Mouse (Mus musculus) G1E (cell line): ENCODE results near the gene Zswim4.

Experiments
- CTCF ChIP-seq: IDR thresholded peaks from 2 replicates; pipeline ENCODE4 v1.5.1; 2012; ENCODE audit warnings: low read depth, low read length, inconsistent platforms, mixed read lengths
- GATA1 ChIP-seq: IDR thresholded peaks from 2 replicates; pipeline ENCODE4 v1.6.1; 2012; ENCODE audit warnings: borderline replicate concordance, low read length, inconsistent platforms, mixed read lengths
- POLR2AphosphoS5 ChIP-seq: IDR thresholded peaks from 2 replicates; pipeline ENCODE4 v1.6.1; 2012; ENCODE audit warnings: low read depth, low read length, inconsistent platforms; ENCODE audit not compliant: insufficient replicate concordance
- TAL1 ChIP-seq: conservative IDR thresholded peaks from 2 replicates; pipeline ENCODE4 v1.6.1; 2012; ENCODE audit warnings: low read depth, low read length, inconsistent platforms, mixed read lengths

DNA sequence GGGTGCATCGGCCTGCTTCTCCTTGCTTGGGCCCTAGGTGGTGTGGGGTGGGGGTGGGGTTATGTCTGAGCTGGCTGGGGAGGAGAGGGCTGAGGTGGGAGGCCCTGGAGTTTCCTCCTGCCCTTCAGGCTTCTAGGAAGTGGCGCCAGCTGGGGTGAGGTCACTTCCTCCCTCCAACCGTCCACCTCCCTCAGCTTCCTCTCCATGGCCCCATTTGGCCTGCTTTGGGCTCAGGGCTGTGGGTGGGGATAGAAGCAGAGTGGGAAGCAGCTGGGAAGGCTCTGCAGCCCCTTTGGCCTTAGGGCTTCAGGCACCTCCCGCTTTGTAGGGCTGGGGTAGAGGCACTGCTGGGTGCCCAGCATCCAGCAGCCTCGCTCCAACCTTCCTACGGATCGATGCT, 29.0 kb downstream of the Zswim4 start:
- TF ChIP-seq CTCF (no peak), POLR2AphosphoS5 (no peak), TAL1 (no peak), GATA1 (no peak)
